Mouse (Mus musculus): ENCODE data around the gene Cmtm4. TPM values are rescaled to one million over a fixed set of nuclear protein-coding genes. Genes with fewer than 3 reads are reported as not detected.

Gene Cmtm4
- polyA plus RNA-seq, 1 experiment: 25.6 TPM

- Histone ChIP-seq H3K4me3 (ENCODE audit: low read depth, low read length) (no peak overlapping the region), H3K36me3 (ENCODE audit: control insufficient read depth, insufficient read depth, low read length) (peaks cover 46% of the 10 kb centered on the region), H3K27me3 (ENCODE audit: control insufficient read depth, insufficient read depth, low read length) (no peaks in the 10 kb centered on the region), H3K27ac (ENCODE audit: insufficient read depth, low read depth, low read length) (no peak overlapping the region), H3K4me1 (ENCODE audit: control insufficient read depth, insufficient read depth, insufficient read length, low read length) (peaks cover 20% of the 10 kb centered on the region)
- TF ChIP-seq POLR2A (IDR thresholded peaks at IDR 0.05; ENCODE audit: low read depth, low read length): no peak
- TF ChIP-seq CTCF (IDR thresholded peaks at IDR 0.05; ENCODE audit: extremely low read depth, insufficient read length, insufficient replicate concordance, low read depth, low read length): no peak
- 93% methylated on average over 13 of the region's 13 CpGs for WGBS
These were observed 42.0 kb upstream of the Cmtm4 start for GRCm38 (mm10) chr8:104437494-104438135.

DNA sequence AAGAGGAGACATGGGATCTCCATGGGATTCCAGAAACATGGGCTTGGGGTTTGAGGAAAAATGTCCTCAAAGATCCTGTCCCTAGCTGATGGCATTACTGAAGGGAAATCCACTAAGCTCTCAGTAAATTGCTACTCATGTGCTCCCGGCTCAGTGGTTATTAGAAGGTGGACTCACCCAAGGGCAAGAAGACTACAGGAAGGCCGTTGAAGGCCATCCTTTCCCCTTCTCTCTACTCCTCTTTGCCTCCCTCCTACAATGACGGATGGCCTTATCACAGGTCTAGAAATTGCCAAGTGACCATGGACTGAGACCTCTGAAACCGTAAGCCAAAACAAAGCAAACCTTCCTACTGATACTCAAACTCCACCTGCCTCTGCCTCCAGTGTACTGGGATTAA lies 41.0 kb upstream of the Cmtm4 start:
- TF ChIP-seq POLR2A (IDR thresholded peaks at IDR 0.05; ENCODE audit: low read depth, low read length) (no peak), CTCF (IDR thresholded peaks at IDR 0.05; ENCODE audit: extremely low read depth, insufficient read length, insufficient replicate concordance, low read depth, low read length) (no peak)
- Histone ChIP-seq H3K36me3 (ENCODE audit: control insufficient read depth, insufficient read depth, low read length) (peaks cover 50% of the 10 kb centered on the region), H3K27ac (ENCODE audit: insufficient read depth, low read depth, low read length) (peak overlapping the region; percentile 6; the same call in 1 of the 2 replicates), H3K27me3 (ENCODE audit: control insufficient read depth, insufficient read depth, low read length) (no peaks in the 10 kb centered on the region), H3K4me1 (ENCODE audit: control insufficient read depth, insufficient read depth, insufficient read length, low read length) (peaks cover 16% of the 10 kb centered on the region), H3K4me3 (ENCODE audit: low read depth, low read length) (no peak overlapping the region)
- 77% methylated on average over 4 of the region's 4 CpGs for WGBS

DNA sequence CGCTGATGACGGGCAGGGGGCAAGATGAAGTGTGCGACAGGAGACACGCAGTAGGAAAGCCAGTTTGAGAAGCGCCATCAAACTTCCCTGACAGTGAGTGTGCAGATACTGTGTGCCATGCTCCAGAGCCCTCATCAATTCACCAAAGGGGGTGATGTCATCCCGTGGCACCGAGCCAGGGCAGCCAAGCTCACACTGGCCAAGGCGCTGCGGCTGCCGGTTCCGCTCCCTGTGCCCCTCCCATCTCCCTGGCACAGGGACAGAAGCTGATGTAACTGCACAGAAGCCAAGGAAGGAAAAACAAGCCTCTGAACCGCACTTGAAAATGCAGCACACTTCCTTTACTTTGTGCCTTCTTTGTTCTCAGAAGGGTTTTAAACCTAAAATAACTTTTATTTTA lies 40.4 kb upstream of the Cmtm4 start:
- Histone ChIP-seq H3K36me3 (ENCODE audit: control insufficient read depth, insufficient read depth, low read length) (peaks cover 52% of the 10 kb centered on the region), H3K27ac (ENCODE audit: insufficient read depth, low read depth, low read length) (no peak overlapping the region), H3K4me3 (ENCODE audit: low read depth, low read length) (no peak overlapping the region), H3K4me1 (ENCODE audit: control insufficient read depth, insufficient read depth, insufficient read length, low read length) (peaks cover 12% of the 10 kb centered on the region), H3K27me3 (ENCODE audit: control insufficient read depth, insufficient read depth, low read length) (no peaks in the 10 kb centered on the region)
- 14% methylated on average over 12 of the region's 12 CpGs for WGBS
- TF ChIP-seq CTCF (IDR thresholded peaks at IDR 0.05; ENCODE audit: extremely low read depth, insufficient read length, insufficient replicate concordance, low read depth, low read length) (no peak), POLR2A (IDR thresholded peaks at IDR 0.05; ENCODE audit: low read depth, low read length) (no peak)

- Histone ChIP-seq H3K4me3 (ENCODE audit: low read depth, low read length) (no peak overlapping the region), H3K27ac (ENCODE audit: insufficient read depth, low read depth, low read length) (no peak overlapping the region), H3K36me3 (ENCODE audit: control insufficient read depth, insufficient read depth, low read length) (peaks cover 57% of the 10 kb centered on the region), H3K4me1 (ENCODE audit: control insufficient read depth, insufficient read depth, insufficient read length, low read length) (peaks cover 11% of the 10 kb centered on the region), H3K27me3 (ENCODE audit: control insufficient read depth, insufficient read depth, low read length) (no peaks in the 10 kb centered on the region)
- TF ChIP-seq POLR2A (IDR thresholded peaks at IDR 0.05; ENCODE audit: low read depth, low read length) (no peak), CTCF (IDR thresholded peaks at IDR 0.05; ENCODE audit: extremely low read depth, insufficient read length, insufficient replicate concordance, low read depth, low read length) (no peak)
- 92% methylated on average over 18 of the region's 18 CpGs for WGBS
These were observed 39.3 kb upstream of the Cmtm4 start for GRCm38 (mm10) chr8:104434826-104435354.

- Histone ChIP-seq H3K4me3 (ENCODE audit: low read depth, low read length) (no peak overlapping the region), H3K4me1 (ENCODE audit: control insufficient read depth, insufficient read depth, insufficient read length, low read length) (peaks cover 8% of the 10 kb centered on the region), H3K27me3 (ENCODE audit: control insufficient read depth, insufficient read depth, low read length) (no peaks in the 10 kb centered on the region), H3K27ac (ENCODE audit: insufficient read depth, low read depth, low read length) (no peak overlapping the region), H3K36me3 (ENCODE audit: control insufficient read depth, insufficient read depth, low read length) (peaks cover 55% of the 10 kb centered on the region)
- TF ChIP-seq CTCF (IDR thresholded peaks at IDR 0.05; ENCODE audit: extremely low read depth, insufficient read length, insufficient replicate concordance, low read depth, low read length) (no peak), POLR2A (IDR thresholded peaks at IDR 0.05; ENCODE audit: low read depth, low read length) (no peak)
- 46% methylated on average over 4 of the region's 4 CpGs for WGBS
These were observed 38.7 kb upstream of the Cmtm4 start for GRCm38 (mm10) chr8:104434275-104434674.

DNA sequence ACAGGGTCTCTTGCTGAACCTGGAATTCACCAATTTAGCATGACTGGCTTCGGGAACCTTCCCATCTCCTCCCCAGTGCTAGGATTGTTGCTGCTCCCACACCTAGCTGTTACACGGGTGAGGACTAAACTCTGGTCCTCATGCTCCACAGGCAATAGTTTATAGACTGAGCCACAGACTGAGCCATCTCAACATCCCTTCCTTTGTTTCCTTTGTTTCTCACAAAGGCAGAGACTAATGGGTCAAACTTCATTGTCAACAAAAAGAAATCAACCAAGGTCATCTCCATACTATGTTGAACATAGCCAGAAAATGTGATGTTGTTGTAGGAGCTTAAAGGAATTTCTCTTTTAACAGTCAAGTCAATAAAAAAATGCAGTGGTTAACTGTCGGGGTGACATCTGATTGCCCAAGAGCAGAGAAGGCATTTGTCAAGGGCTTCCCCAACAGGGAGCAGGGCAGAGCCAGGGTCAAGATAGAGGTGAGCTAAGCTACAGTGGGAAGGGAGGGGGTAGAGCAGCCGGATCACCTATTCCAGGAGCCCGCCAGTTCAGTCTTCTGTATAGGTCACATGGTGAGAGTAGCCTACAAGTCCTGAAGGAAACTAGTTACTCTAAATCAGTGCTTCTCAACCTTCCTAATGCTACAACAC lies 37.7 kb upstream of the Cmtm4 start:
- Histone ChIP-seq H3K27ac (ENCODE audit: insufficient read depth, low read depth, low read length) (no peak overlapping the region), H3K4me3 (ENCODE audit: low read depth, low read length) (no peak overlapping the region), H3K27me3 (ENCODE audit: control insufficient read depth, insufficient read depth, low read length) (no peaks in the 10 kb centered on the region), H3K4me1 (ENCODE audit: control insufficient read depth, insufficient read depth, insufficient read length, low read length) (peaks cover 8% of the 10 kb centered on the region), H3K36me3 (ENCODE audit: control insufficient read depth, insufficient read depth, low read length) (peaks cover 55% of the 10 kb centered on the region)
- 93% methylated on average over 5 of the region's 5 CpGs for WGBS
- TF ChIP-seq POLR2A (IDR thresholded peaks at IDR 0.05; ENCODE audit: low read depth, low read length): no peak
- no peak for TF ChIP-seq CTCF (IDR thresholded peaks at IDR 0.05; ENCODE audit: extremely low read depth, insufficient read length, insufficient replicate concordance, low read depth, low read length)

GRCm38 (mm10) chr8:104432656-104433055 lies 37.0 kb upstream of the Cmtm4 start:
- no peaks in the 10 kb centered on the region for H3K27me3 ChIP-seq (ENCODE audit: control insufficient read depth, insufficient read depth, low read length)
- H3K27ac ChIP-seq (ENCODE audit: insufficient read depth, low read depth, low read length): no peak overlapping the region
- 97% methylated on average over 6 of the region's 6 CpGs for WGBS
- TF ChIP-seq POLR2A (IDR thresholded peaks at IDR 0.05; ENCODE audit: low read depth, low read length) (no peak), CTCF (IDR thresholded peaks at IDR 0.05; ENCODE audit: extremely low read depth, insufficient read length, insufficient replicate concordance, low read depth, low read length) (no peak)
- H3K36me3 ChIP-seq (ENCODE audit: control insufficient read depth, insufficient read depth, low read length): peaks cover 61% of the 10 kb centered on the region
- H3K4me1 ChIP-seq (ENCODE audit: control insufficient read depth, insufficient read depth, insufficient read length, low read length): peaks cover 8% of the 10 kb centered on the region
- no peak overlapping the region for H3K4me3 ChIP-seq (ENCODE audit: low read depth, low read length)
